Mouse (Mus musculus): ENCODE results near the gene Egln1. TPM values are rescaled to one million over a fixed set of nuclear protein-coding genes. Genes with fewer than 3 reads are reported as not detected.

The Egln1 gene
- polyA plus RNA-seq, 1 experiment from 2014 or later: 15.7 TPM

DNA sequence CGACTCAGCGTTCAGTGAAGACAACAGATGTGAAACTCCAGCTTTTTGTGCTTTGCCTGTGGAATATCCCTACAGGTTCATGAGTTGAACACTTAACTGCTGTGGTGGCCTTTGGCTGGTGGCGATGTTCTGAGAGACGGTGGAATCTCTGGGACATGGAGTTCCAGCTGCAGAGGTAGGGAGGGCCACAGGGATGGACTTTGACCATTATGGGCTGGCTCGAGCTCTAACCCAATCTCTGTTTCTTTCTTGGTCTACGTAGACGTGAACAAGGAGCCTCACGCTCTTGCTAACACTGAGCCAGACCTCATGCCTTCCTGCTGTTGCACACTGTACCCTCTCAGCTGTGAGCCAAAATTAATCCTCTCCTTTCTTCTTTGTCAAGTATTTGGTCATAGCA is 15.8 kb upstream of the Egln1 start:
- Histone ChIP-seq H3K27ac (replicated peaks) (no peak overlapping the region), H3K9me3 (replicated peaks) (no peaks in the 10 kb centered on the region), H3K9ac (replicated peaks) (no peak overlapping the region), H3K27me3 (replicated peaks) (no peaks in the 10 kb centered on the region), H3K4me3 (replicated peaks) (no peak overlapping the region), H3K4me1 (no peaks in the 10 kb centered on the region), H3K4me2 (no peak overlapping the region), H3K36me3 (no peaks in the 10 kb centered on the region)
- ATAC-seq (ENCODE audit: low FRiP score): no peak
- WGBS: 95% methylated on average over 8 of the region's 8 CpGs

DNA sequence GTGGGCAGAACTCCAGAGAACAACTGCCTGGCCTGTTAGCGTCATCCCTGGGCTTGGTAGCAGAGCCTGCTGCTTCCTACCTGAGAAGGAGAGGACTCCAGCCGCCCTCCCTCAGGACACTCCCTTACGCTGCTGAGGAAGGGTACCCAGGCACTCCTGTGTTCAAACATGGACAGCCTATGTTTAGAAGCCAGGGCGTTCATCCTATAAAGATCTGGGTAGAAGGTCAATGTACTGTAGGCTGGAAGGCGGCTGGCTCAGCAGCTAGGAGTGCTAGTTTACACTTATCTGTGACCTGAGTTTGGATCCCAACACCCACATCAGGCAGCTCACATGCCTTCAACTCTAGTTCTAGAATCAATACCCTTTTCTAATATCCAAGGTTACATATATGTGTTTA is 14.1 kb upstream of the Egln1 start:
- no peak for ATAC-seq (ENCODE audit: low FRiP score)
- no peaks in the 10 kb centered on the region for H3K4me1 ChIP-seq
- H3K4me2 ChIP-seq: no peak overlapping the region
- no peak overlapping the region for H3K27ac ChIP-seq (replicated peaks)
- H3K9me3 ChIP-seq (replicated peaks): no peaks in the 10 kb centered on the region
- no peak overlapping the region for H3K9ac ChIP-seq (replicated peaks)
- H3K27me3 ChIP-seq (replicated peaks): no peaks in the 10 kb centered on the region
- 94% methylated on average over 5 of the region's 5 CpGs for WGBS
- H3K4me3 ChIP-seq (replicated peaks): no peak overlapping the region
- H3K36me3 ChIP-seq: no peaks in the 10 kb centered on the region

DNA sequence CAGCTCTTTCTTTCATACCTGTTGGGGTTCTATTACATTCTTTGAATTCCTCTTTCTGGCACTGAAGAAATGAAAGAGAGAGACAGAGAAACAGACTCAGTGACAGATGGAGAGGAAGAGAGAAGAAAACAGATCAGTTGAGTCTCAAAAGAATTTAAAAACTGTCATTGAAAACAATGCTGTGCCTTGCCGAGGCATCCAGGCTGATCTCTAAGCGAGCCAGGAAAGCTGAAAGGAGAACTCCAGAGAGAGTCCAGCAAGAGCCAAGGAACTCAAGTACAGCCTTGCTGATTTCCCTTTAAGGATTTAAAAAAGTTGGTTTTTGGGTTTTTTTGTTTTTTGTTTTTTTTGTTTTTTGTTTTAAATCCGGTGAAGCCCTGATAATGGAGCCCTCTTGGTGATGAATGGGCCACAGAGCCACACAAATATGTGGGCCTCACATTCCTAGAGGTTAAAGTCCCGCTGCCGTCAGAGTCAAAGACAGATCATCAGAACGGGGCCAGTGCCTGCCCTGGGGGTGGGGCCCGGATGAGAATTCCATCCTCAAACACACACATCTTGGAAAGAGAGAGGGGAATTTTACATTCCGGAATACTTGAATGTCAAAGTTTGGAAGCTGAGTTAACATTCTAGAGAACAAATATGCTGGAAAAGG is 11.2 kb upstream of the Egln1 start:
- WGBS: 22% methylated on average over 8 of the region's 8 CpGs
- no peaks in the 10 kb centered on the region for H3K36me3 ChIP-seq
- H3K4me3 ChIP-seq (replicated peaks): no peak overlapping the region
- no peaks in the 10 kb centered on the region for H3K27me3 ChIP-seq (replicated peaks)
- H3K27ac ChIP-seq (replicated peaks): no peak overlapping the region
- no peak overlapping the region for H3K9ac ChIP-seq (replicated peaks)
- no peak for ATAC-seq (ENCODE audit: low FRiP score)
- H3K4me2 ChIP-seq: no peak overlapping the region
- H3K9me3 ChIP-seq (replicated peaks): no peaks in the 10 kb centered on the region
- no peaks in the 10 kb centered on the region for H3K4me1 ChIP-seq

DNA sequence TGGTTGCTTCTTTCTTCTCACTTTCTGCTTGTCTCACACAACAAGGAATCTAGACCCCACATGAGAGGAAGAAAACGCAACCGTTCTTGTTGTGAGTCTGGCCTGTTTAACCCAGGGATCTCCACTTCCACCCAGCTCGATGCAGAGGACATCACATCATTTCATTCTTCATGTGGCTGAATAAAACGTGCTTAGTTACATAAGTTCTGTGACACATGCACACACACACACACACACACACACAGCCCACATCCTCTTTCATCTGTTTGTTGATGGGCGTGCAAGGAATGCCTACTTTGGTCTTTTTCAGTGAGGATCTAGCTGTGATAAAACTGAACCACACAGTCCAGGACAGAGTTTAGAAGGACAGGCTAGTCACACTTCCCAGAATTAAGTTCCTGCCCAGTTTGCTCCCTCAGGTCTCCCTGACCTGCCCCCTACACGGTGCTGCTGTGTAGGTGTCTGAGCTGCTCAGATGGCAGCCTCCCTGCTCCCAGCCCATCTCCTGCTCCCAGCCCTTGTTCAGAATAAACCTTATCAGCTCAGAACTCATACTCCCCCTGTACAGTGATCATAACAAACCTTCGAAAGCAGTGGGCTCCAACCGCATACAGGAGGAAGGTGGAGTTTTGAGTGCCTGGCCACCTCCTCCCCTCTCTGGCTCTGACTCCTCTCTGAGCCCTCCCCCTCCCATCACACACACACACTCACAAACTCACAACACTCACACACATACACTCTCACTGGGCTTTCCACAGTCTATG is 10.5 kb upstream of the Egln1 start:
- no peak for ATAC-seq (ENCODE audit: low FRiP score)
- no peak overlapping the region for H3K4me2 ChIP-seq
- WGBS: 75% methylated on average over 8 of the region's 8 CpGs

DNA sequence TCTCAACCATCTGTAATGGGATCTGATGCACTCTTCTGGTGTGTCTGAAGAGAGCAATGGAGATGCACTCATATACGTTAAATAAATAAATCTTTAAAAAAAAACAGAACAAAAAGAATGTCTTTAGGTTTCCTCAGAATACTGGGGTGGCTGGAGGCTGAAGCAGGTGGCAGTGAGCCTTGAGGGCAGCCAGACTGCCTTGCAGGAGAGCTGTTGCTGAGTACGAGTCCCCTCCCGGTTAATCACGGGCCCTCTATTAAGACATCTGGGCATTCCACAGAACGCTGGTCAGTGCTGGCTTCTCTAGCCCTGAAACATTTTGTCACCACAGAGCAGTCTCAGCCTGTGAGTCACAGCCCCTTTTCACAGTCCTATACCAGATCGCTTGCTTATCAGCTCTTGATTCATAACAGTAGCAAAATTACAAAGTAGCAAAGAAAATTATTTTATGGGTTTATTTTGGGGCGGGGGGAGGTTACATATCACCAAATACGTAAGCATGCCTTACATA is 5.5 kb upstream of the Egln1 start:
- 84% methylated on average over 8 of the region's 8 CpGs for WGBS
- ATAC-seq (ENCODE audit: low FRiP score): no peak
- Histone ChIP-seq H3K4me2 (no peak overlapping the region), H3K27ac (replicated peaks) (no peak overlapping the region), H3K9me3 (replicated peaks) (no peaks in the 10 kb centered on the region), H3K27me3 (replicated peaks) (no peaks in the 10 kb centered on the region), H3K4me1 (peaks cover 16% of the 10 kb centered on the region), H3K9ac (replicated peaks) (no peak overlapping the region), H3K36me3 (no peaks in the 10 kb centered on the region), H3K4me3 (replicated peaks) (no peak overlapping the region)

More for the DNA sequence above, 10.5 kb upstream of the Egln1 start:
- no peak overlapping the region for H3K27ac ChIP-seq (replicated peaks)
- no peak overlapping the region for H3K4me3 ChIP-seq (replicated peaks)
- no peak overlapping the region for H3K9ac ChIP-seq (replicated peaks)
- no peaks in the 10 kb centered on the region for H3K9me3 ChIP-seq (replicated peaks)
- no peaks in the 10 kb centered on the region for H3K36me3 ChIP-seq
- no peaks in the 10 kb centered on the region for H3K4me1 ChIP-seq
- H3K27me3 ChIP-seq (replicated peaks): no peaks in the 10 kb centered on the region

DNA sequence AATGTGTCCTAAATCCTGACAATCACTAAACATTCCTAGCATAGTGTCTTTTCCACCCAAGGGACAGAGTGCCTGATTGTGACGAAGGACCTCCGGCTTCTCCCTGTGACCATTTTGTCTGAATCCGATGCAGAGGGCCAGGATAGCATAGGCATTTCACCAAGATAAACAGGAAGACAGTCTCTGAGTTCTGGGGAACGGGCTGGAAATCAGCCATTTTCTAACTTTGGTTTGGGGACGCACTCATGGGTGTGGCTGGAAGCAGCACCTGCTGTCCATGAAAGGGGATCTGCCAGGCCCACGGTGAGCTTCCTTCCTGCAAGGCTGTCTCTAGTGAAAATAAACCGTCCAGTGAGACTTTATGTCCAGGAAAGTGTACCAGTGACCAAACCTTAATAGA is 4.1 kb upstream of the Egln1 start:
- Histone ChIP-seq H3K9me3 (replicated peaks) (no peaks in the 10 kb centered on the region), H3K27me3 (replicated peaks) (no peaks in the 10 kb centered on the region), H3K36me3 (no peaks in the 10 kb centered on the region), H3K4me3 (replicated peaks) (no peak overlapping the region), H3K4me2 (no peak overlapping the region), H3K9ac (replicated peaks) (no peak overlapping the region), H3K4me1 (peaks cover 16% of the 10 kb centered on the region), H3K27ac (replicated peaks) (no peak overlapping the region)
- no peak for ATAC-seq (ENCODE audit: low FRiP score)
- WGBS: 87% methylated on average over 7 of the region's 7 CpGs

DNA sequence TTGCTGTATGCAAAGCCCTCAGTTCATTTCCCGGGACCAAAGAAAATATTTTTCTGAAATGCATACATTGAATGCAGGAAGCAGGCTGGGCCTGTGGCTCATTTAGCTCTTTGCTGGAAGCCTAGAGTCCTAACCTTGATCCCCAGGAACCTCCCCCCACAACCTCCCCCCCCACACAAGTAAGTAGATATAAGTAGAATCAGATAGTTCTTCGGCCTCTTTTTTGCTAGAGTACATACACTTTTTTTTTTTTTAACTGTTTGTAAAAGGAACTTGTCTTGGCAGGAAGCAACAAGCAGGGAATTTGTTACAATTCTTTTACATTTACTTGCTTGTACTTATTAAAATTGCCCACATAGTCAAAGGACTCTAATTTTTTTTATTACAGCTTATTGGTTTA is 1.7 kb upstream of the Egln1 start:
- Histone ChIP-seq H3K4me3 (replicated peaks) (peak overlapping the region; percentile 95), H3K9me3 (replicated peaks) (no peaks in the 10 kb centered on the region), H3K9ac (replicated peaks) (peak overlapping the region; percentile 98; the same call in 1 of the 2 replicates), H3K27ac (replicated peaks) (peak overlapping the region; percentile 98), H3K36me3 (no peaks in the 10 kb centered on the region), H3K4me2 (peak overlapping the region; percentile 88), H3K27me3 (replicated peaks) (no peaks in the 10 kb centered on the region), H3K4me1 (peaks cover 32% of the 10 kb centered on the region)
- no peak for ATAC-seq (ENCODE audit: low FRiP score)
- 85% methylated on average over 2 of the region's 2 CpGs for WGBS

DNA sequence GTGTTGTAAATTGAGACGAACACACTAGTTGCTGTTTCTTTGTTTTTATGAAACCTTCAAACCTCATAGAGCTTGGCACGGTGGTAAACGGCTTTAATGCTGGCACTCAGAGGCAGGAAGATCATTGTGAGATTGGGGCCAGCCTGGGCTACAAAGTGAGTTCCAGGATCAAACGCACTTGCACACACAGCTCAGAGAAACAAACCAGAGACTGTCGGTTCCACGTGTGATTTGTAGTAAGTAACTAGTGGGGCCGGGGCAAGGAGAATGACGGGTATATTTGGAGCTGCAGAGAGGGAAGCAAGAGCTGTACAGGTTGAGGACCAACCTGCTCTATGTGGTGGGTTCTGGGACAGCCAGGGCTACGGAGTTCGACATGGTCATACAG is 939 bp upstream of the Egln1 start:
- 22% methylated on average over 10 of the region's 10 CpGs for WGBS
- Histone ChIP-seq H3K27ac (replicated peaks) (peak overlapping the region; percentile 98), H3K4me3 (replicated peaks) (peak overlapping the region; percentile 95), H3K36me3 (no peaks in the 10 kb centered on the region), H3K9ac (replicated peaks) (peak overlapping the region; percentile 98), H3K9me3 (replicated peaks) (no peaks in the 10 kb centered on the region), H3K4me2 (peak overlapping the region; percentile 88), H3K4me1 (peaks cover 40% of the 10 kb centered on the region), H3K27me3 (replicated peaks) (no peaks in the 10 kb centered on the region)
- ATAC-seq (ENCODE audit: low FRiP score): peak; percentile 15; the same call in 1 of the 2 replicates

DNA sequence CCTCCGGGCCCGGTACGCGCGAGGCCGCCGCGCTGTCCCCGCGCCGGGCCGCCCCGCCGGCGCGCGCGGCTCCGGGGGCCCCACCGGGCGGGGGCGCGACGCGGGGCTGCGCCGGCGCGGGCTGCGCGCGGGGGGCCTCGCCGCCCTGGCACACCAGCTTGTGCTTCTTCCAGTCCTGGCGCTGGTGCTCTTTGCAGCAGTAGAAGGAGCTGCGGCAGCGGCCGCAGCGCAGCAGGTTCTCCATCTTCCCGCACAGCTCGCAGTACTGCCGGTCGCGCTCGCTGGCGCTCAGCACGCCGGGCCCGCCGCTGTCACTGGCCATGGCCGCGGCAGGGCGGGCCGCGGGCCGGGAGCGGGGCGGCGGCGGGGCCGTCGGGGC is 402 bp downstream of the Egln1 start:
- Histone ChIP-seq H3K27ac (replicated peaks) (peak overlapping the region; percentile 98), H3K4me1 (peaks cover 53% of the 10 kb centered on the region), H3K27me3 (replicated peaks) (no peaks in the 10 kb centered on the region), H3K36me3 (no peaks in the 10 kb centered on the region), H3K4me2 (peak overlapping the region; percentile 88), H3K9ac (replicated peaks) (peak overlapping the region; percentile 98), H3K4me3 (replicated peaks) (peak overlapping the region; percentile 95), H3K9me3 (replicated peaks) (no peaks in the 10 kb centered on the region)
- peak; percentile 31 for ATAC-seq (ENCODE audit: low FRiP score)
- WGBS: 0% methylated on average over 33 of the region's 62 CpGs

DNA sequence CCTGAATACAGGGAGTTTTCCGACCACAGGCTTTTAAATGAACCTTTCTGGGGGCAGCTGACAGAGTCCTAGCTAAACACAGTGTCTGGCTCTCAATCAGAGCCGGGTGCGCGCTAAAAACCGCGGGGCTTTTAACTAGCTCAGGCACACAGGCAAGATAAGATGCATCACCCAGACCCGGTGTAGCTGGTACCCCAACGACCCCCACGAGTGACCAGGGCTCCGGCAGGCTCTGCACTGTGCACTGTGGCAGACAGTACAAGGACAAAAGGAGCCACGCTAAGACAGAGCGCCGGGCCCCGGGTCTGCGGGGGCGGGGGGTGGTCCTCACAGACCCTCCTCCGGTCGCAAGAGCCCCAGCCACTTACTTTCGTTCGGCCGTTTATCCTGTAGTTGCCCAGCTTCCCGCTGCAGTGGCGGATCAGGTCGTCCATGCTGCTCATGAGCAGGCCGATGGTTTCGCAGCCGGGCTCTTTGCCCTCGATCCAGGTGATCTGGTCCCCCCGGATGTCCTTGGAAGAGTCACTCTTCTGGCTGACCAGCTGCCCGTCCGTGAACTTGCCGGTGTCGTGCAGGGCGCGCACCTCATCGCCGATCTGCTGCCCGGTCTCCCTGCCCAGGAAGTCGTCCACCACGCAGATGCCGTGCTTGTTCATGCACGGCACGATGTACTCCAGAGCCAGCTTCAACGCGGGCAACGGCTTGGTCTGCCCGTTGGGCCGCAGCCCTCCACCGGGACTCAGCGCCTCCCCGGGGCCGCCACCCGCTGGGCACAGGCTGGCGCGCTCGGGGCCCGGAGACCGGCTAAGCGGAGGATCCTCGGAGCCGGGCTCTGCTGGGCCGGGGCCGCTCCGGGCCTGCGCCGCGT is 1.0 kb downstream of the Egln1 start:
- no peaks in the 10 kb centered on the region for H3K27me3 ChIP-seq (replicated peaks)
- under 1% methylated on average over 67 of the region's 67 CpGs for WGBS

DNA sequence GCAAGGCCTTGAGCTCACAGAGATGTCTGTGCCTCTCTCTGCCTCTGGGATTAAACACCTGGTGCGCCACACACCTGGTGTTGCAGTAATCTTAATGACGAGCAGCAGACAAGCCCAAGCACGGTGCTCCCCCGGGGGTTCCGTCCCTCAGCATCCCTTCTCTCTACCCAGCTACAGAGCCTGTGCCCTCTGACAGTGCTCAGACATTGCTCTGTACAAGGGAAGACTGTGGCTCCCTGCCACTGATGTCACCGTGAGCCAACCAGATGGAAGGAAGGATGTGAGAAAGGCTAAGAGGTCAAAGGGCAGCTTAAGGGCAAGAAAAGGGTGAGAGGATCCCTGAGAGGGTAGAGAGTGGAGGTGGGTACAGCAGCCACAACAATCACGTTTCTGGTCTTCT is 4.7 kb downstream of the Egln1 start:
- 57% methylated on average over 7 of the region's 7 CpGs for WGBS
- no peak overlapping the region for H3K4me2 ChIP-seq
- no peak for ATAC-seq (ENCODE audit: low FRiP score)

More for the DNA sequence above, 1.0 kb downstream of the Egln1 start:
- peak overlapping the region; percentile 98 for H3K9ac ChIP-seq (replicated peaks)
- ATAC-seq (ENCODE audit: low FRiP score): peak; percentile 35
- H3K4me3 ChIP-seq (replicated peaks): peak overlapping the region; percentile 95
- peaks cover 59% of the 10 kb centered on the region for H3K4me1 ChIP-seq
- H3K27ac ChIP-seq (replicated peaks): peak overlapping the region; percentile 98
- H3K4me2 ChIP-seq: peak overlapping the region; percentile 88
- no peaks in the 10 kb centered on the region for H3K9me3 ChIP-seq (replicated peaks)
- no peaks in the 10 kb centered on the region for H3K36me3 ChIP-seq

More for the DNA sequence above, 4.7 kb downstream of the Egln1 start:
- no peaks in the 10 kb centered on the region for H3K27me3 ChIP-seq (replicated peaks)
- H3K27ac ChIP-seq (replicated peaks): no peak overlapping the region
- H3K4me3 ChIP-seq (replicated peaks): no peak overlapping the region
- no peak overlapping the region for H3K9ac ChIP-seq (replicated peaks)
- no peaks in the 10 kb centered on the region for H3K9me3 ChIP-seq (replicated peaks)
- H3K4me1 ChIP-seq: peaks cover 46% of the 10 kb centered on the region
- no peaks in the 10 kb centered on the region for H3K36me3 ChIP-seq
